In the genomic region with DNA sequence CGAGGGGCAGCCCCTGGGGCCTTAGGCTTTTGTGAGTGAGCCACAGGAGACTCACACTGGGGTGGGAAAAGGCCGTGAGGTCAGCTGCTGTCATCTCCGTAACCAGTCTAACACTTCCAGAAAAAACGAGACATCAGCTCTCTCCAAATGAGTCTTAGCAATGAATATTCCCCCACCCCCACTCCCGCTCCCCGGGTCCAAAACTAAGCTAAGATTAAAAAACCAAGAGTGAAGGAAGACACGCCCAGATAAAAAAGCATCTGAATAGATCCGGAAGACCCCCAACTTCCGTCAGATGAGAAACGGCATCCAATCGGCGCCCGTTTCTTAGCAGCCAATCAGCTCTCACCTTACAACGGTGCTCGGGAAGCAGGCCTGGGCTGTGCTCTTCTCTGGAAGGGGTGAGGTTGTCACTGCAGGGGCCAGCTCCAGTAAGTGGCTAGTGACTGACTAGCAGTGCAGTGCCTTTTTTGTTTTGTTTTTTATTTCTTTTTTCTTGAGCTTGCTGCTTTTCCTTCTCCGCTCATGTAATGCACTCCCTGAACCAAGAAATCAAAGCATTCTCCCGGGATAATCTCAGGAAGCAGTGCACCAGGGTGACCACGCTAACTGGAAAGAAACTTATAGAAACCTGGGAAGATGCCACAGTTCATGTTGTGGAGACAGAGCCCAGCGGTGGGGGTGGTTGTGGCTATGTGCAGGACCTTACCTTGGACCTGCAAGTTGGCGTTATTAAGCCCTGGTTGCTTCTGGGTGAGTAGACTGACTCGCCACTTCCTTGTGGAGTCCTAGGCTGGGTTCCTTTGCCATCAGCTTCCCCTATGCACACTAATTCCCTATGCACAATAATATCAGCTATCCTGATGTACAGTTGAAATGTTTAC, we compare ENCODE assay signal across 8 mouse cellular contexts. TPM values are rescaled to one million over a fixed set of nuclear protein-coding genes. Genes with fewer than 3 reads are reported as not detected.
DNase-seq lines count a peak whose midpoint lies in the region; ATAC-seq and TF ChIP-seq lines count a peak whose summit lies in the region.

Dusp19 (plus strand) TSS at position 192 of the 884 bp plus-strand sequence.
Nup35 (plus strand) TSS at position 383 of the 884 bp plus-strand sequence.

- intact Hi-C loops in left cerebral cortex, postnatal 10 days (cut with DNase I) = no loop called here

- H3K27ac ChIP-seq in cortical plate, adult 2 months (ENCODE audit: insufficient read depth, low read length) = peak within 1 kb of the TSS; percentile 72

- TF ChIP-seq CTCF in cortical plate, adult 2 months (IDR thresholded peaks at IDR 0.05; ENCODE audit: extremely low read depth, insufficient read depth, low read length) = no peak

- peaks cover 3% of the 10 kb centered on the region; the same call in 1 of the 2 replicates for H3K4me1 ChIP-seq in cortical plate, adult 2 months (ENCODE audit: control insufficient read depth, insufficient read depth, low read length)

- TF ChIP-seq POLR2A in cortical plate, adult 2 months (IDR thresholded peaks at IDR 0.05; ENCODE audit: extremely low read depth, insufficient read depth, low read length) = peak; percentile 97

- peak within 1 kb of the TSS; percentile 91 for H3K4me3 ChIP-seq in cortical plate, adult 2 months (ENCODE audit: insufficient read depth, low read length)

- peak; percentile 85 for DNase-seq in gastrocnemius, postnatal 10 days
- DNase-seq in left cerebral cortex, postnatal 10 days (ENCODE audit: extremely low spot score in 1 of 2, low spot score in 2 of 2) = peak; percentile 94 to 95
- peak; percentile 93 for DNase-seq in right cerebral cortex, postnatal 25 days
- peak; percentile 89 to 93 for DNase-seq in urinary bladder, postnatal 4 days (ENCODE audit: low spot score in 2 of 2)

- ATAC-seq in activated CD4-positive, CD25-positive, alpha-beta regulatory T cell, adult 4 months = peak; percentile 99
- peak; percentile 98 for ATAC-seq in inflammation-experienced regulatory T-cells, adult 6 months
- peak; percentile 100 for ATAC-seq in megakaryocyte-erythroid progenitor cell, adult 5-6 weeks (replicated peaks; ENCODE audit: low FRiP score, low TSS enrichment, poor library complexity, severe bottlenecking)

RNA-seq across cellular contexts. Expression of gene Dusp19, which starts in this region (rescaled TPM):
- polyA plus RNA-seq in activated CD4-positive, CD25-positive, alpha-beta regulatory T cell, adult 4 months (2017; shearing (Covaris generic)) = 10 to 100 TPM; 13.6 to 15.0 TPM
- 14.2 and 16.9 TPM in 2 replicates for polyA plus RNA-seq in cortical plate, adult 2 months (2012; rRNA removed)
- 1 to 10 TPM; 7.3 to 8.3 TPM for total RNA-seq in gastrocnemius, postnatal 10 days (2021)
- 10 to 100 TPM; 16.1 to 22.1 (median 20.9) TPM for polyA plus RNA-seq in inflammation-experienced regulatory T-cells, adult 6 months (2017; shearing (Covaris generic))
- 10 to 100 TPM; 17.5 to 20.0 TPM for total RNA-seq in left cerebral cortex, postnatal 10 days (2021)
- total RNA-seq in megakaryocyte-erythroid progenitor cell, adult 5-6 weeks (2014; fragmentation: Nextera tagmentation) = 11.7 and 13.8 TPM in 2 replicates
- 9.7 and 13.8 TPM in 2 replicates for total RNA-seq in megakaryocyte-erythroid progenitor cell, adult 5-6 weeks (2017)

RNA-seq across cellular contexts. Expression of gene Nup35, which starts in this region (rescaled TPM):
- 10 to 100 TPM; 26.5 to 27.4 TPM for polyA plus RNA-seq in activated CD4-positive, CD25-positive, alpha-beta regulatory T cell, adult 4 months (2017; shearing (Covaris generic))
- 20.3 and 25.6 TPM in 2 replicates for polyA plus RNA-seq in cortical plate, adult 2 months (2012; rRNA removed)
- 10 to 100 TPM; 10.5 to 13.0 TPM for total RNA-seq in gastrocnemius, postnatal 10 days (2021)
- polyA plus RNA-seq in inflammation-experienced regulatory T-cells, adult 6 months (2017; shearing (Covaris generic)) = 10 to 100 TPM; 27.5 to 35.3 (median 34.4) TPM
- 10 to 100 TPM; 19.5 to 20.0 TPM for total RNA-seq in left cerebral cortex, postnatal 10 days (2021)
- total RNA-seq in megakaryocyte-erythroid progenitor cell, adult 5-6 weeks (2014; fragmentation: Nextera tagmentation) = 53.9 and 60.7 TPM in 2 replicates
- 73.8 and 76.3 TPM in 2 replicates for total RNA-seq in megakaryocyte-erythroid progenitor cell, adult 5-6 weeks (2017)

Comparison
In these comparisons a context has a peak if more than half of its experiments do, and no peak if none do; other contexts are left out.
1. Peak in every context shown above with its lines: DNase-seq, ATAC-seq, H3K4me3 ChIP-seq and H3K27ac ChIP-seq.